In genomic region chr4:83046069-83046468, GRCm38 (mm10) we compare ENCODE assay signal across 21 mouse cellular contexts. TPM values are rescaled to one million over a fixed set of nuclear protein-coding genes. Genes with fewer than 3 reads are reported as not detected.
DNase-seq lines count a peak whose midpoint lies in the region; ATAC-seq and TF ChIP-seq lines count a peak whose summit lies in the region.
"Had no signal": no experiment of that assay in that cellular context is flagged by ENCODE, and none has a peak within 500 bp of the region (broad histone marks: within the 10 kb centered on the region; RNA-seq: fewer than 3 reads in every experiment).

No protein-coding gene starts in this region.

- no peak; the same call in 1 of the 2 replicates for ATAC-seq in hindbrain, embryonic 11.5 days (ENCODE audit: low FRiP score)
- no peak for ATAC-seq in midbrain, embryonic 11.5 days (ENCODE audit: low FRiP score)
- no peak for ATAC-seq in midbrain, postnatal 0 days (ENCODE audit: low FRiP score)
- peak; percentile 55; the same call in 1 of the 2 replicates for ATAC-seq in neural tube, embryonic 14.5 days (ENCODE audit: low read depth)
- no peak for ATAC-seq in forebrain, embryonic 15.5 days (replicated peaks)
- ATAC-seq: CD4-positive, CD25-positive, alpha-beta regulatory T cell, adult 4 months; forebrain, embryonic 16.5 days; hindbrain, postnatal 0 days; intestine, embryonic 16.5 days; midbrain, embryonic 13.5 days had no signal

- H3K27me3 ChIP-seq in hindbrain, embryonic 10.5 days (ENCODE audit: insufficient read depth, poor library complexity, severe bottlenecking): peaks cover 8% of the 10 kb centered on the region; the same call in 1 of the 2 replicates
- H3K27me3 ChIP-seq in hindbrain, embryonic 11.5 days (ENCODE audit: control insufficient read depth, insufficient read depth, low read length): no peaks in the 10 kb centered on the region
- H3K27me3 ChIP-seq in midbrain, embryonic 11.5 days (ENCODE audit: control insufficient read depth, insufficient read depth, low read length): no peaks in the 10 kb centered on the region
- peaks cover 7% of the 10 kb centered on the region; the same call in 1 of the 2 replicates for H3K27me3 ChIP-seq in midbrain, postnatal 0 days (ENCODE audit: insufficient read depth, low read length)
- no peaks in the 10 kb centered on the region for H3K27me3 ChIP-seq in limb, embryonic 10.5 days (ENCODE audit: low read depth, poor library complexity, severe bottlenecking)
- H3K27me3 ChIP-seq in neural tube, embryonic 14.5 days (ENCODE audit: control insufficient read depth, insufficient read depth, low read length): no peaks in the 10 kb centered on the region
- H3K27me3 ChIP-seq in forebrain, embryonic 15.5 days: no peaks in the 10 kb centered on the region

- 71% methylated on average over 3 of the region's 3 CpGs for WGBS in hindbrain, embryonic 10.5 days
- WGBS in hindbrain, embryonic 11.5 days: 59% methylated on average over 3 of the region's 3 CpGs
- 78% methylated on average over 3 of the region's 3 CpGs for WGBS in midbrain, embryonic 11.5 days
- WGBS in midbrain, postnatal 0 days: 76% methylated on average over 3 of the region's 3 CpGs
- 50% methylated on average over 3 of the region's 3 CpGs for WGBS in limb, embryonic 10.5 days
- WGBS in neural tube, embryonic 14.5 days: 23% methylated on average over 3 of the region's 3 CpGs
- 55% methylated on average over 3 of the region's 3 CpGs for WGBS in forebrain, embryonic 15.5 days

- no peak for DNase-seq in hindbrain, embryonic 10.5 days (ENCODE audit: low spot score)
- no peak for DNase-seq in hindbrain, embryonic 11.5 days (ENCODE audit: low spot score)
- peak; percentile 79 for DNase-seq in midbrain, embryonic 11.5 days (ENCODE audit: low spot score, missing footprints)
- no peak for DNase-seq in midbrain, postnatal 0 days (ENCODE audit: low spot score)
- DNase-seq in limb, embryonic 10.5 days (ENCODE audit: low spot score): no peak
- DNase-seq in gastrocnemius, postnatal 10 days: no peak
- DNase-seq: adrenal gland, postnatal 36 days; cerebellum, adult 9-10 months; gastrocnemius, postnatal 36 days; layer of hippocampus, postnatal 36 days; lung, postnatal 10 days; thymus, adult 2 months had no signal

- no peaks in the 10 kb centered on the region for H3K9me3 ChIP-seq in hindbrain, embryonic 10.5 days
- H3K9me3 ChIP-seq in hindbrain, embryonic 11.5 days (ENCODE audit: control insufficient read depth, low read length): no peaks in the 10 kb centered on the region
- H3K9me3 ChIP-seq in midbrain, embryonic 11.5 days (ENCODE audit: control insufficient read depth, low read length): no peaks in the 10 kb centered on the region
- no peaks in the 10 kb centered on the region for H3K9me3 ChIP-seq in midbrain, postnatal 0 days (ENCODE audit: low read length)
- no peaks in the 10 kb centered on the region for H3K9me3 ChIP-seq in limb, embryonic 10.5 days (replicated peaks)
- H3K9me3 ChIP-seq in neural tube, embryonic 14.5 days (ENCODE audit: control insufficient read depth, low read length): no peaks in the 10 kb centered on the region
- H3K9me3 ChIP-seq in forebrain, embryonic 15.5 days: no peaks in the 10 kb centered on the region
- H3K9me3 ChIP-seq: midbrain, embryonic 13.5 days had no signal

- no peak overlapping the region for H3K4me3 ChIP-seq in hindbrain, embryonic 10.5 days
- H3K4me3 ChIP-seq in hindbrain, embryonic 11.5 days (ENCODE audit: low read depth, low read length): no peak overlapping the region
- no peak overlapping the region for H3K4me3 ChIP-seq in midbrain, embryonic 11.5 days (ENCODE audit: low read depth, low read length)
- no peak overlapping the region for H3K4me3 ChIP-seq in midbrain, postnatal 0 days (ENCODE audit: low read depth, low read length)
- no peak overlapping the region for H3K4me3 ChIP-seq in limb, embryonic 10.5 days
- H3K4me3 ChIP-seq in neural tube, embryonic 14.5 days (ENCODE audit: low read depth, low read length): no peak overlapping the region
- no peak overlapping the region for H3K4me3 ChIP-seq in forebrain, embryonic 15.5 days
- H3K4me3 ChIP-seq: midbrain, embryonic 13.5 days had no signal

- no peak for TF ChIP-seq CTCF in midbrain, postnatal 0 days (IDR thresholded peaks at IDR 0.05)

- H3K27ac ChIP-seq in hindbrain, embryonic 10.5 days: peak overlapping the region; percentile 29; the same call in 1 of the 2 replicates
- H3K27ac ChIP-seq in hindbrain, embryonic 11.5 days (ENCODE audit: low read depth, low read length): no peak overlapping the region
- no peak overlapping the region for H3K27ac ChIP-seq in midbrain, embryonic 11.5 days (ENCODE audit: low read depth, low read length)
- no peak overlapping the region for H3K27ac ChIP-seq in midbrain, postnatal 0 days (ENCODE audit: low read depth, low read length)
- H3K27ac ChIP-seq in limb, embryonic 10.5 days: peak overlapping the region; percentile 76
- H3K27ac ChIP-seq in neural tube, embryonic 14.5 days (ENCODE audit: low read depth, low read length): no peak overlapping the region
- H3K27ac ChIP-seq in forebrain, embryonic 15.5 days (replicated peaks): no peak overlapping the region
- H3K27ac ChIP-seq: hindbrain, postnatal 0 days; midbrain, embryonic 13.5 days; stomach, postnatal 0 days had no signal

- H3K4me2 ChIP-seq in hindbrain, embryonic 11.5 days (replicated peaks; ENCODE audit: low read depth, low read length): no peak overlapping the region
- H3K4me2 ChIP-seq in midbrain, embryonic 11.5 days: no peak overlapping the region
- no peak overlapping the region for H3K4me2 ChIP-seq in midbrain, postnatal 0 days (ENCODE audit: low read depth, low read length, poor library complexity, severe bottlenecking)
- no peak overlapping the region for H3K4me2 ChIP-seq in neural tube, embryonic 14.5 days (ENCODE audit: low read depth, low read length)
- H3K4me2 ChIP-seq in forebrain, embryonic 15.5 days (replicated peaks): no peak overlapping the region
- H3K4me2 ChIP-seq: midbrain, embryonic 13.5 days had no signal

- peaks cover 64% of the 10 kb centered on the region for H3K4me1 ChIP-seq in hindbrain, embryonic 10.5 days (replicated peaks)
- peaks cover 10% of the 10 kb centered on the region for H3K4me1 ChIP-seq in hindbrain, embryonic 11.5 days (replicated peaks; ENCODE audit: control insufficient read depth, insufficient read depth, low read length)
- peaks cover 12% of the 10 kb centered on the region; the same call in 1 of the 2 replicates for H3K4me1 ChIP-seq in midbrain, embryonic 11.5 days (ENCODE audit: control insufficient read depth, insufficient read depth, low read length)
- no peaks in the 10 kb centered on the region; the same call in 1 of the 2 replicates for H3K4me1 ChIP-seq in midbrain, postnatal 0 days (ENCODE audit: insufficient read depth, low read length)
- H3K4me1 ChIP-seq in limb, embryonic 10.5 days: peaks cover 74% of the 10 kb centered on the region
- 0 out of 2 replicates have a peak, but pooled peaks cover 3% of the 10 kb centered on the region for H3K4me1 ChIP-seq in neural tube, embryonic 14.5 days (ENCODE audit: control insufficient read depth, insufficient read depth, low read length)
- peaks cover 10% of the 10 kb centered on the region; the same call in 1 of the 2 replicates for H3K4me1 ChIP-seq in forebrain, embryonic 15.5 days

- 0 out of 2 replicates have a peak, but pooled peaks cover 3% of the 10 kb centered on the region for H3K36me3 ChIP-seq in hindbrain, embryonic 10.5 days
- no peaks in the 10 kb centered on the region for H3K36me3 ChIP-seq in hindbrain, embryonic 11.5 days (ENCODE audit: control insufficient read depth, insufficient read depth, low read length)
- H3K36me3 ChIP-seq in midbrain, embryonic 11.5 days (ENCODE audit: control insufficient read depth, insufficient read depth, low read length): no peaks in the 10 kb centered on the region
- no peaks in the 10 kb centered on the region for H3K36me3 ChIP-seq in midbrain, postnatal 0 days (ENCODE audit: insufficient read depth, low read length)
- H3K36me3 ChIP-seq in limb, embryonic 10.5 days: peaks cover 9% of the 10 kb centered on the region
- H3K36me3 ChIP-seq in neural tube, embryonic 14.5 days (ENCODE audit: control insufficient read depth, insufficient read depth, low read length): no peaks in the 10 kb centered on the region
- no peaks in the 10 kb centered on the region for H3K36me3 ChIP-seq in forebrain, embryonic 15.5 days
- H3K36me3 ChIP-seq: midbrain, embryonic 13.5 days had no signal

- no peak overlapping the region for H3K9ac ChIP-seq in hindbrain, embryonic 11.5 days (ENCODE audit: low read depth, low read length)
- no peak overlapping the region for H3K9ac ChIP-seq in midbrain, embryonic 11.5 days (ENCODE audit: low read length)
- no peak overlapping the region for H3K9ac ChIP-seq in midbrain, postnatal 0 days (replicated peaks; ENCODE audit: low read length, poor library complexity, severe bottlenecking)
- no peak overlapping the region for H3K9ac ChIP-seq in neural tube, embryonic 14.5 days (replicated peaks; ENCODE audit: low read depth, low read length)
- H3K9ac ChIP-seq in forebrain, embryonic 15.5 days (replicated peaks): no peak overlapping the region
- H3K9ac ChIP-seq: midbrain, embryonic 13.5 days had no signal

RNA-seq across cellular contexts. Expression of gene Frem1, which starts 6.1 kb away (rescaled TPM):
- 5.5 and 5.7 TPM in 2 replicates for polyA plus RNA-seq in hindbrain, embryonic 10.5 days (2016; fragmentation: Nextera tagmentation; extraction: Ambion mirVana)
- 5.3 and 6.4 TPM in 2 replicates for polyA plus RNA-seq in hindbrain, embryonic 11.5 days (2014; fragmentation: Nextera tagmentation; extraction: Ambion mirVana)
- polyA plus RNA-seq in midbrain, embryonic 11.5 days (2014; fragmentation: Nextera tagmentation; extraction: Ambion mirVana): 7.3 and 8.2 TPM in 2 replicates
- 4.0 and 5.1 TPM in 2 replicates for total RNA-seq in midbrain, postnatal 0 days (2014; rRNA removed)
- polyA plus RNA-seq in midbrain, postnatal 0 days (2015; fragmentation: Nextera tagmentation; extraction: Ambion mirVana): 1.0 and 1.1 TPM in 2 replicates
- 11.6 and 13.6 TPM in 2 replicates for polyA plus RNA-seq in limb, embryonic 10.5 days (2016; fragmentation: Nextera tagmentation; extraction: Ambion mirVana)
- 2.9 and 3.4 TPM in 2 replicates for polyA plus RNA-seq in neural tube, embryonic 14.5 days (2014; fragmentation: Nextera tagmentation; extraction: Ambion mirVana)
- 1.7 TPM in 2 replicates for polyA plus RNA-seq in forebrain, embryonic 15.5 days (2015; fragmentation: Nextera tagmentation; extraction: Ambion mirVana)
- total RNA-seq in gastrocnemius, postnatal 10 days (2021): 1 to 10 TPM; 4.0 to 4.2 TPM
- total RNA-seq: hematopoietic stem cell, adult 5-6 weeks had no signal
- polyA plus RNA-seq: CD4-positive, CD25-positive, alpha-beta regulatory T cell, adult 4 months had no signal

Comparison
In these comparisons a context has a peak if more than half of its experiments do, and no peak if none do; other contexts are left out.
1. H3K27ac ChIP-seq: peak in hindbrain, embryonic 10.5 days (single experiment) and limb, embryonic 10.5 days (single experiment); none in hindbrain, embryonic 11.5 days (single experiment), midbrain, embryonic 11.5 days (single experiment), midbrain, postnatal 0 days (single experiment), neural tube, embryonic 14.5 days (single experiment) and forebrain, embryonic 15.5 days (single experiment).